Mouse (Mus musculus): Measurements from ENCODE around the gene Gatad2a. TPM values are rescaled to one million over a fixed set of nuclear protein-coding genes. Genes with fewer than 3 reads are reported as not detected.

The Gatad2a gene
- 132 TPM for total RNA-seq (2023)

DNA sequence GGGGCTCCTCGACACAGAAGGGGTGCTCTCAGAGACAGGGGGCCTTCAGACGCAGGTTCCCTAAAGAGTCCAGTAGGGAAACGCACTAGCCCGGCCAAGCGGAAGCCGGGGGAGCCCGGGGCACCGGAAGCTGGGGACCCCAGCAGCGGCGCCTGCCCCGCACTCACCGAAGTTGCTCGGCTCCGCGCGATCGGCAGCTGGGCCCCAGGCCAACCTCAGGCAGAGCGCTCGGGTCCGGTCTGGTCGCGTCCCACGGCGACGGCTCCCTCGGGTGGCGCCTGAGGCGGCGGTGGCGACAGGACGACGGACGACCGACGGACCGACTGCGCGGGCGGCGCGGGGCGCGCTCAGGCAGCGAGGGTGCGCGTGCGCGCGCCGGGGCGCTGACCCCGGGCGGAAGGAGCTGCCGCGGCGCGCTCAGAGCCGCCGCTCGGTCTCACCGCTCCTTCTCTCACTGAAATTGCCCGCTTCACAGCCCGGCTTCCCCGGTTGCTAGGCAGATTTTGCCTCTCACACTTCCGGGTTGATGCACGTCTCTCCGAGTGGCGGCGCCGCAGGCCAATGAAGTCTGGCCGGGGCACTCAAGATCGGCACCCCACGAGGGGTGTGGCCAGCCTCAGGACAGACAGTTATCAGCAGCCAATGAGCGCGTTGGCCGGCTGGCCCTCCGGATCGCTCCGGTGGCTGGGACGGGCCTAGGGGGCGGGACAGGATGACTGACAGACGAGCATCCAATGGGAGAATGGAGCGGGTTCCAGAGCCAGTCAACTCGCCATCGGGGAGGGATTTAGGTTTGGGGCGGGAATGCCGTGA is at the start of gene Gatad2a:
Gene Gatad2a (minus strand): TSS at position 609 of the 813 bp plus-strand sequence.

DNA sequence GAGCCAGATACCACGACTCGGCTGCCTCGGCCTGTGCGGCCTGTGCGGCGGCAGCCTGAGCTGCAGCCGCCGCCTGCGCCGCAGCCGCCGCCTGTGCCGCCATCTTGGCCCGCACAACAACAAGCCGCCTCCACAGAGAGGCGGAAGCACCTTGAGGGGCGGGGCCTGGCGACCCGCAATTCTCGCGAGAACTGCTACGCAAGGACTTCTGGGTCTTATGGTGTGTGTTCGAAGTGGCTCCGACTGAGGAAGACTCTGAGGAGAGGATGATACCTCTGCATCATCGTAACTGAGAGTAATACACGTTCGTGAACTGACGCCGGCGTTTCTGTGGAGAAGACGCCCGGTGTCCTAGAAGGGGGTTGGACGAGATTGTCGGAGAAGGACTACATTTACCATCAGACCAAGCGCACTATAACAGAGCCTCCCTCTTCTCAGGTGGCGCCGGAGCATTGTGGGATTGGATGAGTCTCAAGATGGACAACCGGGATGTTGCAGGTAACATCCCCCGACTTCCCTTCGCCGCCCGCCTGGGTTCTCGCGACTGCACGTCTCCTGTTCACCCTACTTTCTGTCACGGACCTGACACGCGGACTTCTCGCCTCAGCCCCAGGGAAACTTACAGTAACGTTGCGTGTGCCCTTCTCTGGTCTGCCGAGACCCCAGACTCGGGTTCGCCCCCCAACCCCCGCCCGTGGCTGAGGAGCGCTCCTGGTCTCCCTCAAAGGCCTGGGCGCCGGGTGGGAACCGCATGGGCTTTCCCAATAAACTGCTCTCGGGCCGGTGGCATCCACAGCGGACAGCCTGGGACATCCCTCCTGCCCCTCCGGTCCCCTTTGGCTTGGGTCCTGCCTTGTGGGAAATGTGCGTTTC is 46.6 kb upstream of the Gatad2a start, which contains the start of the genes Mau2 and Sugp1:
Gene Mau2 (minus strand): TSS at position 152 of the 873 bp plus-strand sequence.
Gene Sugp1 (plus strand): TSS at position 231 of the 873 bp plus-strand sequence.

GRCm38 (mm10) chr8:69902163-69903062 is 93.8 kb downstream of the Gatad2a start, which contains the start of the genes Tssk6, Ndufa13 and Yjefn3:
TSS of gene Tssk6 (plus strand) at chr8:69902184.
TSS of gene Ndufa13 (minus strand) at chr8:69902558.
TSS of gene Yjefn3 (minus strand) at chr8:69902712.

GRCm38 (mm10) chr8:69887289-69888243 is 108.6 kb downstream of the Gatad2a start, which contains the start of gene Cilp2:
TSS of gene Cilp2 (minus strand) at chr8:69887687.

Other genes starting within 250 kb of the Gatad2a start
- 4.0 TPM for gene Zfp963, start 246.4 kb downstream of the Gatad2a start, total RNA-seq (2023)
- 1.7 TPM for gene Gm20422, start 221.5 kb downstream of the Gatad2a start, total RNA-seq (2023)
- gene Atp13a1, start 205.2 kb downstream of the Gatad2a start, total RNA-seq (2023), result 66.7 TPM
- gene Zfp866, start 205.2 kb downstream of the Gatad2a start, total RNA-seq (2023), result 32.3 TPM
- 220 TPM for gene Gmip, start 187.7 kb downstream of the Gatad2a start, total RNA-seq (2023)
- 2.7 TPM for gene Lpar2, start 174.0 kb downstream of the Gatad2a start, total RNA-seq (2023)
- 4.5 TPM for gene Pbx4, start 163.9 kb downstream of the Gatad2a start, total RNA-seq (2023)
- gene Cilp2, start 108.7 kb downstream of the Gatad2a start, total RNA-seq (2023), result not detected
- 0.52 TPM for gene Tssk6, start 94.2 kb downstream of the Gatad2a start, total RNA-seq (2023)
- 54.0 TPM for gene Ndufa13, start 93.8 kb downstream of the Gatad2a start, total RNA-seq (2023)
- not detected for gene Yjefn3, start 93.7 kb downstream of the Gatad2a start, total RNA-seq (2023)
- gene Mau2, start 46.4 kb upstream of the Gatad2a start, total RNA-seq (2023), result 121 TPM
- gene Sugp1, start 46.4 kb upstream of the Gatad2a start, total RNA-seq (2023), result 50.4 TPM
- not detected for gene Tm6sf2, start 76.5 kb upstream of the Gatad2a start, total RNA-seq (2023)
- gene Hapln4, start 87.1 kb upstream of the Gatad2a start, total RNA-seq (2023), result not detected
- not detected for gene Ncan, start 124.5 kb upstream of the Gatad2a start, total RNA-seq (2023)
- gene Nr2c2ap, start 134.9 kb upstream of the Gatad2a start, total RNA-seq (2023), result 32.8 TPM
- gene Rfxank, start 142.8 kb upstream of the Gatad2a start, total RNA-seq (2023), result 24.6 TPM
- gene Borcs8, start 143.1 kb upstream of the Gatad2a start, total RNA-seq (2023), result 55.0 TPM
- gene Mef2b, start 143.3 kb upstream of the Gatad2a start, total RNA-seq (2023), result 3.0 TPM
- gene Tmem161a, start 176.0 kb upstream of the Gatad2a start, total RNA-seq (2023), result 41.8 TPM
- gene Slc25a42, start 215.9 kb upstream of the Gatad2a start, total RNA-seq (2023), result 11.4 TPM
- 58.6 TPM for gene Sugp2, start 237.8 kb upstream of the Gatad2a start, total RNA-seq (2023)
- gene Armc6, start 238.1 kb upstream of the Gatad2a start, total RNA-seq (2023), result 11.6 TPM